Mouse (Mus musculus): ENCODE measurements around the gene Gm4952.
"Not testable (repeated sequence)": the region's sequence is repeated elsewhere in the genome, so short reads cannot be mapped to it uniquely, and the experiment has no call there.

The Gm4952 gene

GRCm38 (mm10) chr19:12600684-12601480, 1.1 kb downstream of the Gm4952 start:
- no peak for DNase-seq (ENCODE audit: low read depth, low spot score)

- DNase-seq (ENCODE audit: low read depth, low spot score): no peak
Observed at GRCm38 (mm10) chr19:12608336-12608735, 8.6 kb downstream of the Gm4952 start.

DNA sequence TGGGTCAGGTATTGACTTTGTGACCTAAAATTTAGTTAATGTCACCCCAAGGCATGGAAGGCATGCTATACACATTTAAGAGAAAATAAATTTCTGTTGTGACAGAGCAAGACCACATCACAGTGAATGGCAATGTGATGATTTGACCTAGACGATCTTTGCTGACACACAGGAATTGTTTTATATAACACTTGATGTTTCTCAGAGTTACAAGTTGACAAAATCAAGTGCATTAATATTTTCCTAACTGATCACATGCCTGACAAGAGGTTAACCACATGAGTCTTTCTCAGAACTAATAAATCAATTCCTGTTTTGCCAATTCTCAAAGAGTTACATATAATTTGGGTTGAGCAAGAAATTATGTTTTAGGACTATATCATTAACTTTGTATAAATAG, 13.9 kb downstream of the Gm4952 start:
- no peak for DNase-seq (ENCODE audit: low read depth, low spot score)

GRCm38 (mm10) chr19:12633176-12633575, 33.4 kb downstream of the Gm4952 start, which contains the start of gene Glyat:
TSS of gene Glyat (plus strand) at chr19:12633308.
- DNase-seq (ENCODE audit: low read depth, low spot score): no peak

GRCm38 (mm10) chr19:12634259-12634658, 34.5 kb downstream of the Gm4952 start:
- DNase-seq (ENCODE audit: low read depth, low spot score): no peak

DNA sequence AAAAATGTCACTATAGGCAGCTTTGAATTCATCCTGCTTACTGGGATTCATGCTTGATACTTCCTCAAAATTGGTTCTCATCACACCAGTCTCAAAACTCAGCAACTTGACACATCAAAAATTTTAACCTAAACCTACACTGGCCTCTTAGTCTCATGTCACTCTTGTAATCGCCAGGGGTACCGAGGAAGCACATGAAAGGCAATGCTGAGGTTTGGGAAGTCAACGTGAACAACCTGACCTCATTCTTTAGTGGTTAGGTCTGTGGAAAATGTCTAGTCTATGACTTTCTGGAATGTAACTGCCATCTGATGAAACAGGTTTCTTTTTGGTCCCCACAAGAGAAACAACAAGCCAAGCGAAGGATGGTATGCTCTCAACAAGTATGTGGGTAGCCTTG, 35.2 kb downstream of the Gm4952 start:
- DNase-seq (ENCODE audit: low read depth, low spot score): no peak

- DNase-seq (ENCODE audit: low read depth, low spot score): no peak
Observed at GRCm38 (mm10) chr19:12636863-12637262, 37.1 kb downstream of the Gm4952 start.

DNA sequence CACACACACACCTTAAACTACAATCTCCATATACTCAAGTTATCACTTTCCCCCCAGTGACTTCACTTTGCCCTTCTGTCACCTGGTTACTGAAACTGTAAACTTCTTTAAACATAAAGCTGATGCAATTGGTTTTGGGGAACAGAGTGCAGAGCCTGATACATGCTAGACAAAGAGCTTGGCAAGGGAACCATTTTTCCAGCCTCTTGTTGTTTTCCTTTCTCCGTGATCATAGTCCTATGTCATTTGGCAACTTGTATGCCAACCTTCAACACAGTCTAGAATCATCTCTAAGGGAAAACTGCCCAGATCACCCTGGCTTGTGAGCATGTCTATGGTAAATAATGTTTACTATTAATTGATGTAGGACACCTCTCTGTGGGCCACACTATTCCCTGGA, 38.3 kb downstream of the Gm4952 start:
- DNase-seq (ENCODE audit: low read depth, low spot score): no peak

DNA sequence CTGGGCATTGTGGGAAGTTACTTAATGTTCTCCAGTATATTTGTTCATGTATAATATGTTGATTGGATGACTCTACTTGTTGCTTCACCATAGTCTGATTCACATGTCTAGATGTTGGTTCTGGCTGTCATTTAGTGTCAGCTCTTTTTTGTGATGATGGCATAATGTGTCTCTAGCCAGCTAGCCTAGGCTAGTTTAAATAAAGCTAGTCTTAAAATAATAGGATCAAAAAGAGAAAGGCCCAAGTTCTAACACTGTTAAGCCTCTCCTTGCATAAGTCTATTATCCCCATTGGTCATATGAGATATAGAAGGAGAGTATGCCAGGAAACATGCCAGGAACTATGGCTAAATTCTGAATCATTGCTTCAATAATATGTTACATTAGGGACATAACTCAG, 49.7 kb downstream of the Gm4952 start:
- no peak for DNase-seq (ENCODE audit: low read depth, low spot score)

DNA sequence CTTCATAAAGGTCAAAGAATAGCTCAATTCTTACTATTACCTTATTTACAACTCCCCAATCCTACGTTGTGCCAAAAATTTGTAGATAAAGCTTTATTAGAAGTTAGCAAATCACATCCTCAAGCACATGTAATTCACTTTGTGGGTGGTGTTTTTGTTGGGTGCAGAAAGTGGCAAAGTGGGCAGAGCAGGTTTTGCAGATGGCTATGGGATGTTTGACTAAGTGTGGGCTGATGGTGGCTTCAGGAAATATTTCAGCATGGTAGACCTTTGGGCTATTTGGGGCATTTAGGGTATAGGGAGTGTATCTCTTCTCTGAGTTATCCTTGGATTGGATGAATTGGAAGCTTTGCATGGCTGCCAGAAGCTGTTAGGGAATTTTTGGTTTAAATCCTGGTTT, 66.4 kb downstream of the Gm4952 start:
- no peak for DNase-seq (ENCODE audit: low read depth, low spot score)

GRCm38 (mm10) chr19:12668601-12669000, 68.8 kb downstream of the Gm4952 start:
- not testable (repeated sequence) for DNase-seq (ENCODE audit: low read depth, low spot score)

DNA sequence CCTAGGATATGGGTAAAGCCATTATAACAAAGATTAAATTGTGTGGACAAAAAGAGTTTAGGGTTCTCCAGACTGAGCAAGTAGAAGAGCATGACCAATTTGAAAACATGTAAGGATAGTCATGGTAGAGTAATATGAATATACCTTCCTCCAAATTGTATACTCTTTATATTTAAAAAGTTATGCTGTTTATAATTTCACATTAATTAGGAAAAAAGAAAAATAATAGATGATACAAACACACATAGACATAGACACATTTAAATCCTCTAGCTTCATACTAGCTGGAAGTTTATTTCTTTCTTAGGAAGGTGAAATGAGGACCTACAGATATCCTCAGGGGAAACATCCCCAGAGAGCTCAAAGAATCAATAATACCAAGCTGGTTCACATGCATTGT, 70.4 kb downstream of the Gm4952 start, which contains the start of gene Olfr1442:
TSS of gene Olfr1442 (plus strand) at position 301 of the 400 bp plus-strand sequence.
- no peak for DNase-seq (ENCODE audit: low read depth, low spot score)

GRCm38 (mm10) chr19:12671051-12671450, 71.3 kb downstream of the Gm4952 start:
- DNase-seq (ENCODE audit: low read depth, low spot score): no peak

DNA sequence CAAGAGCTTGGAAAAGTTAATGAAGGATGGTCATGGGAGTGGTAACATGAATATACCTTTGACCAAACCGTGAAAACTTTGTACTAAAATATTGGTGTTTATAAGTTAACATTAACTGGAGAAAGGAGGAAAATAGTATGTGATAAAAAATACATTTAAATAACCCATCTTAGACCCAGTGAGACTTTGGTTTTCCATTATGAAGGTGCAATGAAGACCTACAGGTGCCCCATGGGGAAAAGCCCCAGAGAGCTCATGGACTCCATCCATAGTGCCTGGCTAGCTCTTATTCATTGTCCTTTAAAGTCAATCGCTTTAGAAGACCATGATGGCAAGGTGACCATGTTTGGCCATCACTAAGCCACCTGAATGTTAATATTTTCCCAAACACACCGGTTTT, 78.0 kb downstream of the Gm4952 start, which contains the start of gene Olfr1443:
TSS of gene Olfr1443 (plus strand) at position 301 of the 400 bp plus-strand sequence.
- no peak for DNase-seq (ENCODE audit: low read depth, low spot score)

Data from skeletal muscle tissue, adult 2 months (tissue).